Mouse (Mus musculus): ENCODE measurements around the gene 4833439L19Rik.

4833439L19Rik gene

GRCm38 (mm10) chr13:54582126-54582525 is 16.9 kb upstream of the 4833439L19Rik start:
- DNase-seq (ENCODE audit: low read depth) = no peak

- DNase-seq (ENCODE audit: low read depth) = no peak
Measured at GRCm38 (mm10) chr13:54581385-54581784, 16.1 kb upstream of the 4833439L19Rik start.

DNA sequence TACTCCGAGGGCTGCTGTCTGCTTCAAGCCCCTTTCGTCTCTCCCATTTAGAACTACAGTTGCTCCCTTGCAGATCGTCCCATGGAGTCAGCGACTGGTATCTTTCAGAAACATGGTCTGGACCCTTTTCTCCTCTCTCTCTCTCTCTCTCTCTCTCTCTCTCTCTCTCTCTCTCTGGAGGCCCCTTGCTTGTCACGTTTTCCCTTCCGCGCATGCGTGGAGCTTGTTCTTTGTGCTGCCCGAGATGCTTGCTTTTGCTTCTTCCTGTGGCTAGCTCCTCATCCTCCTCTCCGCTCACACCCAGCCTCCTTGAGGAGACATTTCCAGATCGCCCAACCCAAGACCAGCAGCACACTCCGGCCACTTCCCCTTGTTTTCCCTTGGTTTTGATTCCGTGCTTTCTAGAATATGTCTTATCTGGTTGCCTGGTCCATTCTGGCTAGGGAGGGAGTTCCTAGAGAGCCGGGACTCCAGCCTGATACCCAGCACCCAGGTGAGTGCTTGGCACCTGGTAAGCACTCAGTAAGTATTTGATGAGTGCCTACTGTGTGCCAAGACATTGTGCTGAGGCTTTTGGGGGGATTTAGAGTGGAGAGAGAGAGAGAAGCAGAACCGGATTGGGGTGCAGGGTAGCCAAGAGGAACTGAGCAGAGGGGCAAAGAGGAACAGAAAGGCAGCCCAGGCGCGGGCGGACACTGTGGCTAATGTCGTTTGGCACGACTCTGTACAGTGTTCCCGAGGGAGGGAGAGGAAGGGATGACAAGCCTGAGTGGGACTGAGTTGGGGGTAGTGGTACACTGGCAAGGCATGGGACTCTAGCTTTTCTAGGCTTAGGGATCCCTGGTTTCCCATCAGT is 12.6 kb upstream of the 4833439L19Rik start:
- no peak for DNase-seq (ENCODE audit: low read depth)

- no peak for DNase-seq (ENCODE audit: low read depth)
Measured at GRCm38 (mm10) chr13:54575489-54575888, 10.3 kb upstream of the 4833439L19Rik start.

DNA sequence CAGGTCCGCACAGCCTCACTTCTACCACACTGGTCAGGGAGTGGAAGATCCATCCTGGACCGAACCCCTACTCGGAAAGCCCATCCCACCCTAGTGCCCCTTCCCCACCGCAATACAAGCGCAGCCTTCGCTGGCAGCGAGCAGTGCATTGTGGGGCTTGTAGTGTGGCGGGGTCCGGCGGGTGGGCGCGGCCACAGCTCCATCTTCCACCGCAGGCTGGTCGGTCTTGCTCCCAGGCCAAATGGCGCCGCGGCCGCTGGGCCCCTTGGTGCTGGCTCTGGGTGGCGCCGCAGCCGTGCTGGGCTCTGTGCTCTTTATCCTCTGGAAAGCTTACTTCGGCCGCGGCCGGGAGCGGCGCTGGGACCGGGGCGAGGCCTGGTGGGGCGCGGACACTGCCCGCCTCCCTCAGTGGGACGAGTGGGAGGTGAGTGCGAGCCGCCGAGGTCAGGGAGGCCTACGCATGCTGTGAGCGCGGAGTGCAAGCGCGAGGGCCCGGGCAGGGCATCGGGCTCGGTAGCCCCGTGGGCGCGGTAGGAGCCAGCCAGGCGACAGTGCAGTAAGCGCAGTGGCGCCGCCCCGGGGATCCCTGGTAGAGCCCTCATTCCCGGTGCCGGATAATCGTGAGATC is 9.7 kb upstream of the 4833439L19Rik start, which contains the start of gene Arl10:
Gene Arl10 (plus strand): TSS at position 162 of the 628 bp plus-strand sequence.
- DNase-seq (ENCODE audit: low read depth) = no peak

DNA sequence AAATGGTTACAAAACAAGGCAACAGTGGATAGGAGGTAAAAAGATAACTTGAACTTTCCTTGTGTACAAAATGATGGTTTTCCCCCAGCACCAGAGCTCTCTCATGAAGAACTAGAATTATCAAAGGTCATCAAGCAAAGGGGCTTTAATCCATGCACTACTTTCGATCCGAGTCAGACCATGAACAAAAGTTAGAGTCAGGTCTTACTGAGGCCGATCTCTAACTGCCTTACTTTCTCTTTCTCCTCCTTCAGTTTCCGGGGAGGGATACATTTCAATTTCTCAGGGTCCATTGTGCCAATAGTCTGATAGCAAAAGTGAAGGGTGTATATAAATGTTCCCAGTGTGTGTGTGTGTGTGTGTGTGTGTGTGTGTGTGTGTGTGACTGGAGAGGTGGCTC is 7.4 kb upstream of the 4833439L19Rik start:
- DNase-seq (ENCODE audit: low read depth) = no peak

- no peak for DNase-seq (ENCODE audit: low read depth)
Measured at GRCm38 (mm10) chr13:54571637-54572036, 6.4 kb upstream of the 4833439L19Rik start.

DNA sequence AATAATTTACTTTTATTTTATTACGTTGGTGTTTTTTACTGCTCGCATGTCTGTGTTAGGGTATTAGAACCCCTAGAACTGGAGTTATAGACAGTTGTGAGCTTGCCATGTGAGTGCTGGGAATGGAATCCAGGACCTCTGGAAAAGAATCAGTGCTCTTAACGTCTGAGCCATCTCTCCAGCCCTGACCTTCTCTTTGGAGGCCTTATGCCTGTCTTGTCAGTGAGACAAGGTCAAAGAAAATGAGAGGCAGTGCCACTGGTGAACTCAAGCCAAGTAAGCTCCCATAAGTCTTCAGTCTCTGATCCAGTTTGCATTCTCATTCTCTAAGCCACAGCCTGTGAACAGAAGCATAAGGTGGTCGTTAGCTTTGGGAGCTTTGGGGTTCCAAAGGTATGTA is 5.5 kb upstream of the 4833439L19Rik start:
- DNase-seq (ENCODE audit: low read depth) = no peak

DNA sequence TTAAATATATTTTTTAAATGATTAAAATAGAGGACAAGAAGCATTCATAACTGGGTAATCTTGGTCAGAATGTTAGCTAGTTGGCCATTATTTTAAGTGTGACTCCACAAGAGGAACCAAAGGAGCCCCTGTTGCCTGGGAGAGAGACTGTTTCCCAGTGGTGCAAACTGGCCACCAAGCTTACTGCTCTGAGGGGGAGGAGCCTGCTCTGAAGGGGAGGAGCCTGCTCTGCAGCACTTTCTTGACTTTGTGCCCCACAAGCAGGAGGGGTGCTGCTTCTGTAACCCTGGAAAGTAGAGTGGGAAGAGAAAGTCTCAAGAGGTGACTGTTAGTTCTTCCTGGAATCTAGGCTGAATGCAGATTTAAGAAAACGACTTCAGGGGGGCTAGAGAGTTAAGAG is 4.0 kb upstream of the 4833439L19Rik start:
- no peak for DNase-seq (ENCODE audit: low read depth)

GRCm38 (mm10) chr13:54568380-54568779 is 3.1 kb upstream of the 4833439L19Rik start:
- DNase-seq (ENCODE audit: low read depth) = no peak

DNA sequence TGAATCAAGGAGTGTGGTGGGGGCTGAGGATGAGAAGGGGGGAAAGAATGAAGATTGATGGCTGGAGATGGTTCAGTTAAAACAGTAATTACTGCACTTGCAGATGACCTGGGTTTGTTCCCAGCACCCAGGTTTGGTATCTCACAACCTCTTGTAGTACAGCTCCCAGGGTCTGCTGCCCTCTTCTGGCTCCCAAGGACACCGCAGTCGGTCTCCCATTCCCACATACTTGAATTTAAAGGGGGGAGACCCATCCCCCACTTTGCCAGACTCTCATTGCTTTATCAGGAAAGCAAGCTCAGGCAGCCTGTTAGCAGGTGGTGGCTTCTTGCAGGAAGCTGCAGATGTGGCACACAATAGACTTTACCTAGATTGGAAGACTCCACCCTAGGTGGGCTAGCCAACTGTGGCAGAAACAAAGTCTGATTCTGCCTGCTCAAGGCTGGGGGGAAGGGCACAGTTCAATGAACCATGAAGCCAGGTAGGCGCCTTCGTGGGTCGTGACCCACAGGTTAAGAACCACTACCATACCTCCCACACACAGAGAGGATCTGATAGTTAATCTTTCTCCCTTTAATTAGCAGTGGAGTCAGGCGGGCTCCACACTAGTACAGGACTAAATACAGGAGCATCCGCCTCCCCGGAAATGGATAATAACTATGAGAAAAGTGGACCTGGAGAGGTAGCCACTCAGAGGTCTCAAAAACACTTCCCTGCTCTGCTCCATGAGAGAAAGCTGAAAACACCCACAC is 535 bp upstream of the 4833439L19Rik start:
- DNase-seq (ENCODE audit: low read depth) = no peak

DNA sequence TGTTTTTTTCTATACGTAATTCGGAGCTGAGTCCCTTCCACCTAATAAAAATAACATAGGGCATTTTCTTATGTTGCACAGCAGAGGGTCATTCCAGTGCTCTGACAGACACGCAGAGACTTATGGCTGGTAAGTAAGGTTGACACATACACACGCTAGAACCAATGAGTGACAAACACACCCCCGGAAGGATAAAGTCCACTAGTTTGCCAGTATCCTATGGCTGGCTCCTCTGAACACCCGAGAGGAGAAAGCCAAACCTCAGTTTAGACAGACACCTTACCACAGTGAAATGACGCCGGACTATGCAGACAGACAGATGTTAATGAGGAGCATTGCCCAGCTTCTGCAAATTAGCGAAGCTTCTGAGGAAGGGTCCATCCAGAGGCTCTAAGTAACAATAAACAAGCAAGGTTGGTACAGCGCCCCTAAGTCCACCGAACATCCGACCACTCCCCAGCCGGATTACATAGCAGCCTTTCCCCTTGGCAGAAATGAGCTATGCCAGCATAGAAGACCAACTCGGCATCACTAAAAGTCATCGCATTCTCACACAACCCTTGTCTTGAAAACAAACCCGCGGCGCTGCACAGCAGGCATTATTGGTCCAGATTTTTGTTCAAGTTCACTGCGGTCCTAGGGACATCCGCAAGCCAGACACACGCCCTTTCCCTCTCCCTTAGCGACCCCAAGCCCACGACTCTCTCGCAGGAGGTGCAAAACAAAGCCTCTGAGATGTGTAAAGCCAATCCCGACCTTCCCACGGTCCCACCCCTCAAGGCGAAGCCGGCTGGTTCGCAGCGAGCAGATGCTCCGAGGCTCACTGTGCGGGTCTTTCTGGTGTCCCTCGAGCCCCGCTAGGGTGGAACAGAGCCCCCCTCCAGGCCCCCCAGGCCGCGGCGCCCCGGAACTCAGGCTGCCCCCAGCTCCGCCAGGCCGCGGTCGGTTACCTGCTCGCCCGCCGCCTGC is 719 bp downstream of the 4833439L19Rik start:
- no peak for DNase-seq (ENCODE audit: low read depth)

DNA sequence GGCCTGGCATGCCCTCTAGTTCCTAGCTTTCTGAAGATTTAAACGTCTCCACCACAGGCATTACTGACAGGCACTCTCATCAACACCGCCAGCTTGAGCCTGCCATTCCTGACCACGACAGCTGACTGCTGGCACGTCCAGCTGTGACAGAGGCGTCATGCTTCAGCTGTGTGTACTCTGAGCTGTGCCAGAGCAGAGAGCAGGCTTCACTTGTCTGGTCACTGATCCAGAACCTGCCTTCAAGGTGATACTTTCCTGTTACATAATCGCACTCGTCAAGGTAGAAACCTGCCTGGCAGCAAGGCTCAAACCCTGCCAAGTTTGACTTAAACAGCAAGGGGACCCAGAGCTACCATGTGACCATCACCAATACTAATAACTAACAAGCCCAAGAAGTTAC is 2.7 kb downstream of the 4833439L19Rik start:
- DNase-seq (ENCODE audit: low read depth) = no peak

DNA sequence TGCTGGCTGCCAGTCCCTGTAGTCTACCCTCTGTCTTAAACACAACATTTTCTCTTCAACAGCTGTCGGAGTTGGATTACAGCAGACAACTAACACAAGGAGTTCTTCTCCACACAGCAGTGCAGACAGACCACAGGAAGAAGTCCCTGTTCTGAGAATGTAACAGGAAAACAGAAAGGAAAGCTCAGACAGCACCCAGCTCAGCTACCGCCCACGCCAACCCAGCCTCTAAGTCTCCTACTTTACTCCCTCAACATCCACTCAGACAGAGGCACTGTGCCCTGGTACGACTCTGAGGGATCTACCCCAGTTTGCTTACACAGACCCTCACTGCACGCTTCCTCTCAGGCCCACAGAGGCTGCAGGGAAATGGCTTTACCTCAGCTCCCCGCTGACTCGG is 4.6 kb downstream of the 4833439L19Rik start:
- no peak for DNase-seq (ENCODE audit: low read depth)

GRCm38 (mm10) chr13:54559656-54560055 is 5.6 kb downstream of the 4833439L19Rik start:
- no peak for DNase-seq (ENCODE audit: low read depth)

DNA sequence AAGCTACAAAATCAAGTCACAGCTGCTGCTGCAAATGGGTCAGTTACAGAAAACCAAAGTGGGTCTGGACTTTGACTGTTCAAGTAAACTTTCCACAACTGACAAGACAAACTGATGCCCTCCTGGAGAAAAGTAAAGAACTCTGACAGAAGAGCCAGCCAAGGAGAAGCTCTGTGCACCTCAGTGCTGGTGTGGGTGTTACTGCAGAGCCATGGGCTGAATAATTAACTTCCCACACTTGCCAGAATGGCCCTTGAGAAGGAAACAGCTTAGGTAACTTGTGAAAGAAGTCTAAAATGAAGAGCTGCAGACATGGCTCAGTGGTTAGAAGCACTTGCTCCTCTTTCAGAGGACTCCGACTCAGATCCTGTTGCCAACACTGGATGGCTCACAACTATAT is 7.6 kb downstream of the 4833439L19Rik start:
- DNase-seq (ENCODE audit: low read depth) = no peak

DNA sequence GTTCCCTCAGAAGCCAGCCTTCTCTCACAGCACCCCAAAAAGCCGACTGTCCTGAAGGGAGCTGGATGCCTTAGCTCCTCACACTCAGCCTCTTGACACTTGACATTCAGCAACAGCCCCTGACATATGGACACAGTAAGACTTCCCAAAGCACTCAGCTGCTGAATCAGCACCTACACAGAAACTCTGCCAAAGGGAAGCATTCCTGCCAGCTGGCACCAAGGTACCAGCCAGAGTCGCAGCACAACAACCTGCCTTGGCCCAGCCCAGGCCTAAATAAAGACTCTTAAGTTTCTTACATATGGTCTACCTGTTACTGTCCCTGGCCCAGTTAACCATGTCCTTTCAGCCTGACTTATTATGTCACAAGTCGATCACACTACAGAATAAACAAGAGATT is 8.4 kb downstream of the 4833439L19Rik start:
- DNase-seq (ENCODE audit: low read depth) = no peak

- DNase-seq (ENCODE audit: low read depth) = no peak
Measured at GRCm38 (mm10) chr13:54556176-54556575, 9.1 kb downstream of the 4833439L19Rik start.

- DNase-seq (ENCODE audit: low read depth) = no peak
Measured at GRCm38 (mm10) chr13:54548036-54548435, 17.2 kb downstream of the 4833439L19Rik start.

DNA sequence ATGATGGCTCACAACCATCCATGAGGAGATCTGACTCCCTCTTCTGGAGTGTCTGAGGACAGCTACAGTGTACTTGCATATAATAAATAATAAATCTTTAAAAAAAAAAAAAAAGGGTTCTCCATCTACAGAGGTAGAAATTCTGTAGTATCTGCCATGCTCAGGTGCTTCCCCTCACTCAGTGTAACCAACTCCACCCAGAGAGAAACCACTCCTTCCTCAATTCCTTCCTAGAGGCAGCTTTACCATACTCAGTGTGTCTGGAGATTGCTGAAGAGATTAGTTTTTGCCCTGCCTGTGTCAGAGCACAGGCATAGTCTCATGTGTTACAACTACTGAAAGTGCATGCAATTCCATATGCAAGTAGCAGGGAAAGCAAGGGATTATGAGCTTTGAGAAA is 33.1 kb downstream of the 4833439L19Rik start:
- DNase-seq (ENCODE audit: low read depth) = no peak

GRCm38 (mm10) chr13:54527140-54527539 is 38.1 kb downstream of the 4833439L19Rik start:
- no peak for DNase-seq (ENCODE audit: low read depth)

DNA sequence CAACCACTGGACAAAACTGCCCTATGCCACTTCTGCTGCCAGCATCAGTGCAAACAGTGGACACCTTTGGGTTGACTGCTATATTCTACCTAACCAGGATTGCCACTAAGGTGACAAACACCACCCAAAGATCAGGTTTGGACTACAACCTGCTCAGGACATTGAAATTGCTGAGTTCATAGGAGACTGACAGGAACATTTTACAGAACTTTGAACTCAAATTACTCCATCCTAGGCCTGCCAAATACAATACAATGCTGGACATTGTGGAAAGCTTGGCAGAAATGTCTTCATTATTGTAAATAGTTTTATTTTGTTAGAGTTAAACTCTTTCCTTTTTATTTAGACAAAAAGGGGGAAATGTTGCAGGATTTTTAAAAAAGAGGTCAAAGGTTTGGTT is 44.1 kb downstream of the 4833439L19Rik start:
- no peak for DNase-seq (ENCODE audit: low read depth)

Data from fibroblast of lung, adult 2 months (primary cell).